Mouse (Mus musculus) C2C12 (cell line): ENCODE data around the gene Atf2.

Experiments
- CTCF ChIP-seq: IDR thresholded peaks from one replicate; pipeline ENCODE4 v1.5.1; 2011; ENCODE audit not compliant: control insufficient read depth, insufficient read depth, insufficient read length
- MAX ChIP-seq: IDR thresholded peaks from one replicate; pipeline ENCODE4 v1.6.1; 2011; ENCODE audit warnings: mild to moderate bottlenecking, control low read depth

DNA sequence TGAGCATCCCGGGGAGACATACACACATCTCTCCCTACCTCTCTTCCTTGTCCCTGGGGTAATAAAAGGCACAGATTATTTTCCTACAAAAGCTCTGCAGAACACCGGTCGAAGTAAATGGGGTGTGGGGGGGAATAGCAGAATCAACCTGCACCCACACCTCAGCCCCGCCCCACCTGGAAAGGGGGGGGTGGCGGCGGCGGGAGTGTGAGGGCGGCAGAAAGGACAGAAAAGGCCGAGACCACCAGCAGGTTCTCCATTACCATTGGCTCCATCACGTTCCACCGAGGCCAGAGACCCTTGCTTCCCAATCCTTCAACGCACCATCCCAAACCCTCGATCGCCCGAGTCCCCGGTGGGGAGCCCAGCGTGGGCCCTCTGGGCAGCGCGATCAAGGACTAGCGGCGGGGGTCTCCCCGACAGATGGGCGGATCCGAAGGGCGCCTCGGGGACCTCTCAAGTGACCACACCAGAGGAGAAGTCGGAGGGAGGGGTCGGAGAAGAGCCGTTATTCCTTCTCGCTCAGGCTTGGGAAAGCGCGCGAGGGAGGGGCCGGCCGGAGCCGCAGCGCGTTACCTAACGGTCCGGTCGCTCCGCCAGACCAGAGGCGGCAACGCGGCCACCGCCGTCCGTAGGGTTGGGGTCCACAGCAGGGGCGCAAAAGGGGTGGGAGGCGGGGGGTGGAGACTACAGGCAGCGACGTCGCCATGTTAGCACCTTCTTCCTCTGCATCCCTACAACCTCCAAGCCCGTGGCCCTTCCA is 557 bp downstream of the Atf2 start:
- TF ChIP-seq CTCF (no peak), MAX (no peak)
